Mouse (Mus musculus): ENCODE data around the gene Duoxa2. TPM values are rescaled to one million over a fixed set of nuclear protein-coding genes. Genes with fewer than 3 reads are reported as not detected.
A peak's percentile ranks its signal among the peaks of the same experiment; 100 is the strongest.
"Not testable (repeated sequence)": the region's sequence is repeated elsewhere in the genome, so short reads cannot be mapped to it uniquely, and the experiment has no call there.

Duoxa2 gene
- polyA plus RNA-seq, 1 experiment from 2014 or later = not detected

DNA sequence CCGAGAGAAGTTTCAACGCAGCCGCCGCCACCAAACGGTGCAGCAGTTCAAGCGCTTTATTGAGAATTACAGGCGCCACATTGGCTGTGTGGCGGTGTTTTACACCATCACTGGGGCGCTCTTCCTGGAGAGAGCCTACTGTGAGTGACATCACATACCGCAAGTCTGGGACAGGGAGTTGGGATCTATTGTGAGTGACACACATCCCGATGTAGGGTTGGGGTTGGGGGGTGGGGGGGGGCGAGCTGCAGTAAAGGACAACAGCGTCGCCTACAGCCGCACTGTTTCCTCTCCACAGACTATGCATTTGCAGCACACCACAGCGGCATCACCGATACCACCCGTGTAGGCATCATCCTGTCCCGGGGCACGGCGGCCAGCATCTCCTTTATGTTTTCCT, 38.6 kb downstream of the Duoxa2 start:
- Histone ChIP-seq H3K4me3 (ENCODE audit: low read depth, low read length) (no peak overlapping the region), H3K9ac (ENCODE audit: low read length) (no peak overlapping the region), H3K27ac (ENCODE audit: low read depth, low read length) (no peak overlapping the region), H3K4me2 (ENCODE audit: low read depth, low read length, severe bottlenecking) (no peak overlapping the region), H3K9me3 (ENCODE audit: control insufficient read depth, low read length) (no peaks in the 10 kb centered on the region), H3K36me3 (ENCODE audit: control insufficient read depth, insufficient read depth, low read length) (no peaks in the 10 kb centered on the region), H3K27me3 (ENCODE audit: control insufficient read depth, insufficient read depth, low read length) (no peaks in the 10 kb centered on the region), H3K4me1 (replicated peaks; ENCODE audit: control insufficient read depth, insufficient read depth, low read length) (no peaks in the 10 kb centered on the region)
- 60% methylated on average over 21 of the region's 21 CpGs for WGBS
- no peak for ATAC-seq (replicated peaks; ENCODE audit: low FRiP score)
- DNase-seq (ENCODE audit: low spot score) = no peak

DNA sequence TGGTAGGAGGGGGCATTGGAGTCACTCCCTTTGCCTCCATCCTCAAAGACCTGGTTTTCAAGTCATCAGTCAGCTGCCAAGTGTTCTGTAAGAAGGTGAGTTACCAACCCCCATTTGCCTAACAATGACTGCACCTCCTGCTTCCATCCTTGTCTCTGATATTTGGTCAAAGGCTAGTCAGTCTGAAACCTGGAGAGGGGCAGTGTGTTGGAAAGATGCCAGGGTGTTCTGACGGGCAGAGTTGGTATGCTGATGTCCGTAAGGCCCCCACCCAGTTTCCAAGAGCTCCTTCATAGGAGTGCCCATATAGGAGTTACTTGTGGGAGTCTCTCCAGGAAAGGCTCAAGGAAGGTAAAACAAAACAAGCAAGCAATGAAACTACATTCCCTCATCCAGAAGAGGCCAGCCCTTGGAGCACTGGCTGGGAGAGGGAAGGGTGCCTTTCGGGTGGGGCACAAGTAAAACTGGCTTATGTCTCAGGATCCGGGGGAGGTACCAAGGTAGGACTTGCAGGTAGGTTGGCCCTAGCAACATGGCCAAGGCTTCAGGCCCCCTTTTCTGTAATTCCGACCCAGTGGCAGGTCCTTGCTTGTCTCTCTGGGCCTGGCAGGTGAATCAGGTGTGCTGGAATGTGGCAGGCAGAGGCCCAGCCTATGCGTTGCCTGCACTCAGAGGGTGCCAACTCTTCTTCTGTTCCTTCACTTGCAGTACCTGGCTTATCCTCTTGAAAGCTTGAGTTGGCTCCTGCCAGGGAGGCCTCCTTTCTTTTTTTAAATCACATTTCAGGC, 46.6 kb downstream of the Duoxa2 start:
- WGBS = 82% methylated on average over 6 of the region's 6 CpGs
- no peak for DNase-seq (ENCODE audit: low spot score)

DNA sequence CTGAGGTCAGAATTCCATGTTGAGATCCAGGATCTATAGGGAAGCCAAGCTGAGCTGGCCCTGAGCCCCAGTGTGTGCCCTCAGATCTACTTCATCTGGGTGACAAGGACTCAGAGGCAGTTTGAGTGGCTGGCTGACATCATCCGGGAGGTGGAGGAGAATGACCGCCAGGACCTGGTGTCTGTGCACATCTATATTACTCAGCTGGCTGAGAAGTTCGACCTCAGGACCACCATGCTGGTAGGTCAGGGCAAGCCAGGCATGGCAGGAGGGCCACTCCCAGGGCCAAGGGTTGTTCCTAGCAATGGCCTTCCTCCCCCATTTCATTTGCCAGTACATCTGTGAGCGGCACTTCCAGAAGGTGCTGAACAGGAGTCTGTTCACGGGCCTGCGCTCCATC, 47.5 kb downstream of the Duoxa2 start:
- not testable (repeated sequence) for DNase-seq (ENCODE audit: low spot score); H3K4me3 ChIP-seq (ENCODE audit: low read depth, low read length); H3K4me2 ChIP-seq (ENCODE audit: low read depth, low read length, severe bottlenecking); H3K27me3 ChIP-seq (ENCODE audit: control insufficient read depth, insufficient read depth, low read length); H3K9me3 ChIP-seq (ENCODE audit: control insufficient read depth, low read length); H3K9ac ChIP-seq (ENCODE audit: low read length); H3K27ac ChIP-seq (ENCODE audit: low read depth, low read length); H3K36me3 ChIP-seq (ENCODE audit: control insufficient read depth, insufficient read depth, low read length); ATAC-seq (replicated peaks; ENCODE audit: low FRiP score)
- peaks cover 11% of the 10 kb centered on the region; the same call in 1 of the 2 replicates for H3K4me1 ChIP-seq (replicated peaks; ENCODE audit: control insufficient read depth, insufficient read depth, low read length)
- WGBS = 89% methylated on average over 6 of the region's 6 CpGs

More for the DNA sequence above, 46.6 kb downstream of the Duoxa2 start:
- no peak for ATAC-seq (replicated peaks; ENCODE audit: low FRiP score)
- no peaks in the 10 kb centered on the region for H3K27me3 ChIP-seq (ENCODE audit: control insufficient read depth, insufficient read depth, low read length)
- H3K9me3 ChIP-seq (ENCODE audit: control insufficient read depth, low read length) = no peaks in the 10 kb centered on the region
- peaks cover 8% of the 10 kb centered on the region; the same call in 1 of the 2 replicates for H3K4me1 ChIP-seq (replicated peaks; ENCODE audit: control insufficient read depth, insufficient read depth, low read length)
- H3K36me3 ChIP-seq (ENCODE audit: control insufficient read depth, insufficient read depth, low read length) = no peaks in the 10 kb centered on the region
- no peak overlapping the region for H3K27ac ChIP-seq (ENCODE audit: low read depth, low read length)
- H3K4me2 ChIP-seq (ENCODE audit: low read depth, low read length, severe bottlenecking) = no peak overlapping the region
- H3K9ac ChIP-seq (ENCODE audit: low read length) = no peak overlapping the region
- no peak overlapping the region for H3K4me3 ChIP-seq (ENCODE audit: low read depth, low read length)

DNA sequence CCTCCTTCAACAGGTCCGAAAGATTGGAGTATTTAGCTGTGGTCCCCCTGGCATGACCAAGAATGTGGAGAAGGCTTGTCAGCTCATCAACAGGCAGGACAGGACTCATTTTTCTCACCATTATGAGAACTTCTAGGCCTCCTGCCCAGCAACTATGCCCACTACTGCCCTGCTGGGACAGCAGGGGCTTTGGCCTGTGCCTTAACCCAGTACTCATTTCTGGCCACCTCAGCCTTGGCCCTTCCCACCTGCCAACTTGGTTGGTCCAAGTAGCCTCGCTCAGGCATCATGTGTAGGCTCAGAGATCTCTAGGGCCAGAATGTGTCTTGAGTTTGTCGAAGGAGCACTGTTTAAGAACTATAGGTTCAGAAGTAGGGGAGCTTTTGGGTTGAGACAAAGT, 48.6 kb downstream of the Duoxa2 start:
- Histone ChIP-seq H3K4me3 (ENCODE audit: low read depth, low read length) (no peak overlapping the region), H3K36me3 (ENCODE audit: control insufficient read depth, insufficient read depth, low read length) (no peaks in the 10 kb centered on the region), H3K27me3 (ENCODE audit: control insufficient read depth, insufficient read depth, low read length) (no peaks in the 10 kb centered on the region), H3K27ac (ENCODE audit: low read depth, low read length) (no peak overlapping the region), H3K4me2 (ENCODE audit: low read depth, low read length, severe bottlenecking) (no peak overlapping the region), H3K9me3 (ENCODE audit: control insufficient read depth, low read length) (no peaks in the 10 kb centered on the region), H3K4me1 (replicated peaks; ENCODE audit: control insufficient read depth, insufficient read depth, low read length) (peaks cover 21% of the 10 kb centered on the region), H3K9ac (ENCODE audit: low read length) (no peak overlapping the region)
- no peak for ATAC-seq (replicated peaks; ENCODE audit: low FRiP score)
- peak; percentile 58 for DNase-seq (ENCODE audit: low spot score)
- 96% methylated on average over 3 of the region's 3 CpGs for WGBS

DNA sequence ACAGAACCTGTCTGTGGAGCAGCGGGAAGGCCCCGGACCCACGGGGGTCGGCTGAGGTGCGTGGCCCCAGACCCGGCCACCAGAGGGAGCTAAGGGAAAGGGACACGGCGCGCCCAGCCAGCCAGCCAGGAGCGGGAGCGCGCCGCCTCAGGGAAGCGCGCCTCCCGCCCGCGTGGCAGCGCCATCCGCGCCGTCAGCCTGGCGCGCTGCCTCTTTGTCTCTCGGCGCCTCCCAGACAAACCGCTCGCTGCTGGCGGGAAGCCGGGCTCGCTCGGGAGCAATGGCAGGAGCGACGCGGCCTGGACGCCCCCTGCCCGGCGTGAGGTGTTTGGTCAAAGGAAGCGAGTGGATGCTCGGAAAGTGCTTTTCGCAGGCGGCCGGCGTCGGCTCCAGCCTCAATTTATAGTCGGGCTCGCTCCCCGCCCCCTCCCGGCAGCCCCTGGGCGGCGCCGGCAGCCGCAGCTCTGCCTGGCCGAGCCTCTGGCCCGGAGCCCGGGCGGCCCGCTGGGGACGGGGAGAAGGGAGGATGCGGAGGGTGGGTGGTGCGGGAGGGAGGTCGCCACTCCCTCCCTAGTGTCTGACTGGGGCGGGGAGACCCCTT, 49.9 kb downstream of the Duoxa2 start:
- no peaks in the 10 kb centered on the region for H3K36me3 ChIP-seq (ENCODE audit: control insufficient read depth, insufficient read depth, low read length)
- H3K9ac ChIP-seq (ENCODE audit: low read length) = peak overlapping the region; percentile 96
- peak overlapping the region; percentile 97 for H3K27ac ChIP-seq (ENCODE audit: low read depth, low read length)
- H3K4me1 ChIP-seq (replicated peaks; ENCODE audit: control insufficient read depth, insufficient read depth, low read length) = peaks cover 29% of the 10 kb centered on the region
- peak overlapping the region; percentile 77 for H3K4me2 ChIP-seq (ENCODE audit: low read depth, low read length, severe bottlenecking)
- peak; percentile 83 for ATAC-seq (replicated peaks; ENCODE audit: low FRiP score)
- peak; percentile 94 for DNase-seq (ENCODE audit: low spot score)
- WGBS = under 1% methylated on average over 46 of the region's 63 CpGs
- H3K4me3 ChIP-seq (ENCODE audit: low read depth, low read length) = peak overlapping the region; percentile 49
- H3K9me3 ChIP-seq (ENCODE audit: control insufficient read depth, low read length) = no peaks in the 10 kb centered on the region
- no peaks in the 10 kb centered on the region for H3K27me3 ChIP-seq (ENCODE audit: control insufficient read depth, insufficient read depth, low read length)

DNA sequence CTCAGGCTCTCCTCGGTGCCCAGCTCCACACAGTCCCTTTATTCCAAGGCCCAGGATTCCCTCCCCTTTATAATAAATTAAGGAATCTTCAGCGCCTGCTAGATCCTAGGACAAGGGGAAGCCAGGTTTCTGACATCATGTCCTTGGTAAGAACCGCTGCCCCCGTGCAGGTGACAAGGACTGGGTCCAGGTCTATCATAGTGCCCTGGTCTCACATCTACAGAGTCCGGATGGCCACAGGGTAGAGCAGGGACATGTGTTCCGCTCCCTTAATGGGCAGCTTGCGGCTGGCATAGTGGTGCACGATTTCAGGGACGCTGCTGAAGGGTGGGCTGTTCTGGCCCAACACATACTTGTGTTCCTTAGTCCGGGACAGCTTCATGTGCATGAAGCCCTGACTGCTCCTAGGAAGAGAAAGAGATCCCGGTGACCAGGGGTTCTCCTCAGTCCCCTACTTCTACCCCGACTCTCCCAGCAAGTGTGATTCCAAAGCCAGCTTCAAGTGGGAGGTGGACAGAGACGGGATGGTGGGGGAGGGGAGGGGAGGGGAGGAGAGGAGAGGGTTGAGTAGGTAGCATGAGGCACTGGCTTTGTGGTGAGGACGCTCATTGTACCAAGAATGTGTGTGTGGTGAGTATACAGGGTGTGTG, 50.6 kb downstream of the Duoxa2 start:
- ATAC-seq (replicated peaks; ENCODE audit: low FRiP score) (peak; percentile 49), DNase-seq (ENCODE audit: low spot score) (no peak)
- Histone ChIP-seq H3K27ac (ENCODE audit: low read depth, low read length) (peak overlapping the region; percentile 97), H3K9me3 (ENCODE audit: control insufficient read depth, low read length) (no peaks in the 10 kb centered on the region), H3K27me3 (ENCODE audit: control insufficient read depth, insufficient read depth, low read length) (no peaks in the 10 kb centered on the region), H3K4me2 (ENCODE audit: low read depth, low read length, severe bottlenecking) (peak overlapping the region; percentile 77), H3K4me1 (replicated peaks; ENCODE audit: control insufficient read depth, insufficient read depth, low read length) (peaks cover 30% of the 10 kb centered on the region), H3K36me3 (ENCODE audit: control insufficient read depth, insufficient read depth, low read length) (no peaks in the 10 kb centered on the region), H3K4me3 (ENCODE audit: low read depth, low read length) (peak overlapping the region; percentile 49), H3K9ac (ENCODE audit: low read length) (peak overlapping the region; percentile 96)
- 9% methylated on average over 14 of the region's 14 CpGs for WGBS

DNA sequence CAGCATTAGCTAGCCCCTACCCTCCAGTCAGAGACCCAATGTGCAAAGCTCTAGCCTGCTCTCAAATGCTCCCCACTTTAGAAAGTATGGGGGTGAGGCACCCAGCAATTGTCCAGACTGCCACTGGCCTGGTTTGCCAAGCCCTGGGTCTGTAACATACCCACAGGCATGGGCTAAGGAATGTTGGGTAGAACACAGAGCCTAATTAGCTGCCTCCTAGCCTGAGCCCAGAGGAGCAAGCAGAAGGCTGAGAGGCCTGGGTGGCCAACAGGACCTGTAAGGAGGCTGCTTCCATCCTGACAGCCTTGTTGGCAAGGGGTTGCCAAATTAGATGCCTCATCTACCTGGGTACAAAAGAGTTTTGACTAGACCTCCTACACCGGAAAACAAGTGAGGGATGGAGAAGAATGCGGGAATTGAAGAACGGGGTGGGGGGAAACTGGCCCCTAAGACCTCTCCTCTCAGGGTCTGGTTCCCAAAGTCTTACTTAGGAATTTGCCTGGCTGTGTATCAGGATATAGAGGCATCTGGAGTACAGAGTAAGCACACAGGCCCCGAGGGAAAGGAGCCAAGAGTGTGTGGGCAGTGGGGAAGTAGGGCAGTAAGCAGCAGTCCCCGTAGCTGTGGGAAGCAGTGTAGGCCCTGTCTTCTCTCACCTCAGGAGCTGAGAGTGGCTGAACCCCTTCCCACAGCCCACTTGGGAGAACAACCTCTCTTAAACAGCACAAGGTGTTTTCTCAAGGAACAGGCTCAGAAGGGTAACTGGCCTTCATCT, 52.6 kb downstream of the Duoxa2 start:
- Histone ChIP-seq H3K9me3 (ENCODE audit: control insufficient read depth, low read length) (no peaks in the 10 kb centered on the region), H3K27me3 (ENCODE audit: control insufficient read depth, insufficient read depth, low read length) (no peaks in the 10 kb centered on the region), H3K4me2 (ENCODE audit: low read depth, low read length, severe bottlenecking) (no peak overlapping the region), H3K27ac (ENCODE audit: low read depth, low read length) (peak overlapping the region; percentile 78), H3K9ac (ENCODE audit: low read length) (0 out of 2 replicates have a peak overlapping the region, but pooled peaks have one; percentile 9), H3K4me1 (replicated peaks; ENCODE audit: control insufficient read depth, insufficient read depth, low read length) (peaks cover 30% of the 10 kb centered on the region), H3K36me3 (ENCODE audit: control insufficient read depth, insufficient read depth, low read length) (no peaks in the 10 kb centered on the region), H3K4me3 (ENCODE audit: low read depth, low read length) (no peak overlapping the region)
- 61% methylated on average over 5 of the region's 5 CpGs for WGBS
- ATAC-seq (replicated peaks; ENCODE audit: low FRiP score) = 0 out of 2 replicates have a peak, but pooled peaks have one; percentile 1
- no peak for DNase-seq (ENCODE audit: low spot score)

DNA sequence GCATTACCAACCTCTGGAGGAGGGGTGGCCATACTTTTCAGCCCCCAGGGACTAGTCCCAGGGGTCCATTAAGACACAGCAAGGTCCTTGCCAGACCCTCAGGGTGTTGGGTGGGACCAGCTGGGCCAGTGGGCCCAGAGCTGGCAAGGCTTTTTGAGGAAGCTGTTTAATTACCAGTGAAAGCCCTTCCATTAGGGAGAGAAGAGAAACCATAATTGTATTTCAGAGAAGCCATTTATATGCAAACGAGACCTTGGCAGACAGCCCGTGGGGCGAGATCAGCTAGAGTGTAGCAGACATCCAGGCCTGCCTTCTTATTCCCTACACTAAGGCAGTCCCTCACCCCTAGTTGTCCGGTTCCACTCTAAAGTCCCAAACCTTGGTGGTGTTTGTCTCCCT, 53.2 kb downstream of the Duoxa2 start:
- WGBS = 26% methylated on average over 4 of the region's 4 CpGs
- H3K9me3 ChIP-seq (ENCODE audit: control insufficient read depth, low read length) = no peaks in the 10 kb centered on the region
- no peak overlapping the region for H3K4me3 ChIP-seq (ENCODE audit: low read depth, low read length)
- ATAC-seq (replicated peaks; ENCODE audit: low FRiP score) (peak; percentile 14; the same call in 1 of the 2 replicates), DNase-seq (ENCODE audit: low spot score) (no peak)
- H3K9ac ChIP-seq (ENCODE audit: low read length) = peak overlapping the region; percentile 9; the same call in 1 of the 2 replicates
- H3K27me3 ChIP-seq (ENCODE audit: control insufficient read depth, insufficient read depth, low read length) = no peaks in the 10 kb centered on the region
- no peaks in the 10 kb centered on the region for H3K36me3 ChIP-seq (ENCODE audit: control insufficient read depth, insufficient read depth, low read length)
- peak overlapping the region; percentile 78 for H3K27ac ChIP-seq (ENCODE audit: low read depth, low read length)
- H3K4me1 ChIP-seq (replicated peaks; ENCODE audit: control insufficient read depth, insufficient read depth, low read length) = peaks cover 30% of the 10 kb centered on the region
- no peak overlapping the region for H3K4me2 ChIP-seq (ENCODE audit: low read depth, low read length, severe bottlenecking)

All from forebrain, embryonic 11.5 days (tissue).